Comparison of ENCODE assay signal across 16 mouse cellular contexts in genomic region chr13:51905270-51905669, GRCm38 (mm10).
"Had no signal": no experiment of that assay in that cellular context is flagged by ENCODE, and none has a peak within 500 bp of the region (broad histone marks: within the 10 kb centered on the region; RNA-seq: fewer than 3 reads in every experiment).

No protein-coding gene starts in this region.

- H3K9me3 ChIP-seq: kidney, embryonic 15.5 days; limb, embryonic 12.5 days; midbrain, embryonic 15.5 days; neural tube, embryonic 12.5 days had no signal

- H3K27me3 ChIP-seq: kidney, embryonic 15.5 days; limb, embryonic 12.5 days had no signal

- H3K36me3 ChIP-seq: kidney, embryonic 15.5 days; limb, embryonic 12.5 days; midbrain, embryonic 15.5 days; neural tube, embryonic 12.5 days had no signal

- DNase-seq: layer of hippocampus, adult 9-11 months; layer of hippocampus, postnatal 36 days; lung, adult 18-20 months; lung, postnatal 10 days; lung, postnatal 4 days; retina, postnatal 1 day; right cerebral cortex, postnatal 4 days; spleen, adult 18-20 months; thymus, postnatal 14 days had no signal

- H3K4me2 ChIP-seq: kidney, embryonic 15.5 days; limb, embryonic 12.5 days; midbrain, embryonic 11.5 days; midbrain, embryonic 15.5 days; neural tube, embryonic 12.5 days had no signal

- ATAC-seq: intestine, embryonic 16.5 days; midbrain, embryonic 15.5 days had no signal

- H3K27ac ChIP-seq: kidney, embryonic 15.5 days; limb, embryonic 12.5 days; liver, embryonic 14.5 days; midbrain, embryonic 15.5 days; neural tube, embryonic 12.5 days had no signal

- H3K9ac ChIP-seq: kidney, embryonic 15.5 days; limb, embryonic 12.5 days; liver, embryonic 14.5 days; midbrain, embryonic 15.5 days; neural tube, embryonic 12.5 days had no signal

- H3K4me3 ChIP-seq: kidney, embryonic 15.5 days; limb, embryonic 12.5 days; midbrain, embryonic 15.5 days; neural tube, embryonic 12.5 days had no signal
